Mouse (Mus musculus) forebrain, postnatal 0 days (tissue): ENCODE results near the gene Rpp25. TPM values are rescaled to one million over a fixed set of nuclear protein-coding genes. Genes with fewer than 3 reads are reported as not detected.

ENCODE experiments used
- ATAC-seq: fragments of 200-750 bp; cut with Nextera tagmentation; 2 replicates; pipeline ENCODE4 v1.8.0; 2017; ENCODE audit warnings: mild to moderate bottlenecking, moderate library complexity
- DNase-seq: peaks from one replicate; pipeline ENCODE4 v3.0.0-alpha.2; 2015
- H3K27ac ChIP-seq: fragments of 300-500 bp; sonication (generic); 2 replicates; pipeline ENCODE4 v1.5.1; 2014; ENCODE audit warnings: low read depth, mild to moderate bottlenecking, antibody characterized with exemption, low read length, moderate library complexity, mixed read lengths
- H3K27me3 ChIP-seq: fragments of 300-500 bp; sonication (generic); 2 replicates; pipeline ENCODE4 v1.6.1; 2014; ENCODE audit warnings: mild to moderate bottlenecking, low read length, mixed read lengths; ENCODE audit not compliant: insufficient read depth
- H3K36me3 ChIP-seq: fragments of 300-500 bp; sonication (generic); 2 replicates; pipeline ENCODE4 v1.6.1; 2014; ENCODE audit warnings: mild to moderate bottlenecking, moderate library complexity; ENCODE audit not compliant: insufficient read depth
- H3K4me1 ChIP-seq: fragments of 300-500 bp; sonication (generic); 2 replicates; pipeline ENCODE4 v1.6.1; 2014; ENCODE audit warnings: antibody characterized with exemption; ENCODE audit not compliant: insufficient read depth
- H3K4me2 ChIP-seq: fragments of 300-500 bp; sonication (generic); 2 replicates; pipeline ENCODE4 v1.6.1; 2014; ENCODE audit warnings: low read depth, mild to moderate bottlenecking, moderate library complexity
- H3K4me3 ChIP-seq: fragments of 300-500 bp; sonication (generic); 2 replicates; pipeline ENCODE4 v1.5.1; 2014; ENCODE audit warnings: low read depth, low read length, mixed read lengths
- H3K9ac ChIP-seq: fragments of 300-500 bp; sonication (generic); 2 replicates; pipeline ENCODE4 v1.6.1; 2014; ENCODE audit warnings: mild to moderate bottlenecking
- H3K9me3 ChIP-seq: fragments of 300-500 bp; sonication (generic); 2 replicates; pipeline ENCODE4 v1.6.1; 2016; ENCODE audit warnings: low read length
- CTCF ChIP-seq: sonication (generic); IDR thresholded peaks from 2 replicates; pipeline ENCODE4 v1.5.1; 2016; ENCODE audit warnings: antibody characterized with exemption, control low read depth, low read depth
- WGBS: fragments of 180-500 bp; shearing (Covaris S2); extraction: QIAGEN DNeasy Blood & Tissue Kit; methylation state at CpG from one replicate; pipeline ENCODE4 v1.1.7; 2014; 5-methylcytosine and 5-hydroxymethylcytosine counted together
- polyA plus RNA-seq: library from polyadenylated mRNA; unstranded; fragments of >200 nt; fragmentation: Nextera tagmentation; extraction: Ambion mirVana; gene quantifications from 2 replicates; pipeline ENCODE4 v1.2.1, GENCODE M21; 2015
- total RNA-seq: library from RNA; depleted of rRNA; stranded (reverse); fragments of >200 nt; gene quantifications from 2 replicates; pipeline ENCODE4 v1.2.3, GENCODE M21; 2014

Rpp25 gene
- total and polyA plus RNA-seq, 2 experiments from 2014 or later, result 24.7 to 40.9 TPM

DNA sequence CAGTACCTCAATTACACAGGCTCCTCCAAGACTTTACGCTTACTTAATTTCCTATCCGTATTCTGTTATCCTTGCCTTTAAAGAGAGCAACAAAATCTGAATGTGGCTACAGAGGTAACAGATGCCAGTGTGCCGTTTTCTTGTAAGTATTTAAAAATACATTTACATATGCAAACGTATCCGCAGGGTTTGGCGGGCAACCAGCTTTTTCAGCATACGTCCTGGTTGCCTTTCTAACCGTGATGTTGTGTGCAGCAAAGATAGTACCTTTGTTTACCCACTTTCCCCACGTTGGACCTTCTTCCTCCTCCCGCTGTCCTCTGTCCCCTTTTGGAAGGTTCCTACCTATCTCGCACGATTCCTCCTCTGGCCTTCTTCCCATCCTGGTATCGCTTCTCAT is 2.4 kb upstream of the Rpp25 start:
- Histone ChIP-seq H3K9ac (peak overlapping the region; percentile 10), H3K27me3 (0 out of 2 replicates have a peak, but pooled peaks cover 8% of the 10 kb centered on the region), H3K9me3 (no peaks in the 10 kb centered on the region), H3K4me1 (peaks cover 27% of the 10 kb centered on the region), H3K4me3 (peak overlapping the region; percentile 41), H3K27ac (peak overlapping the region; percentile 79), H3K36me3 (no peaks in the 10 kb centered on the region), H3K4me2 (peak overlapping the region; percentile 95)
- TF ChIP-seq CTCF, result no peak
- no peak for ATAC-seq
- WGBS, result 4% methylated on average over 13 of the region's 13 CpGs
- DNase-seq, result no peak

DNA sequence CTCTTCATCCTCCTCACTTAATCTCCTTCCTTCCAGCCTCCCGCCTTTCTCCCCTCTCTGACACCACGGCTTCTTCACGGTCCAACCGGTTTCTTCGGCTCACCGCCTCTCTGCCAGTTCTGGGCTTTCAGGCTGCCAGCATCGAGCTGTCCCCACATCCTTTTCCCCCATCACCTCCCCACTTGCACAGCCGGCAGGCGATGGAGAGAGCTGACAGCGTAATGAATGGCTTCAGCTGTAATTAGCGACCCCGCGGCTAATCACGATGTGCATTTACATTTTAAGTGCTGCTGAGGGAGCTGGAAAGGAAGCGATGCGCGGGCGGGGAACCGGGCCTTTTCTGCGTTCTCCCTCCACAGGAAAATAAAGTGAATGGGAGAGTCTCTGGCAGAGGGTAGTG is 2.0 kb upstream of the Rpp25 start:
- Histone ChIP-seq H3K36me3 (no peaks in the 10 kb centered on the region), H3K4me2 (peak overlapping the region; percentile 95), H3K4me1 (peaks cover 27% of the 10 kb centered on the region), H3K4me3 (peak overlapping the region; percentile 41), H3K9me3 (no peaks in the 10 kb centered on the region), H3K9ac (peak overlapping the region; percentile 10), H3K27me3 (0 out of 2 replicates have a peak, but pooled peaks cover 8% of the 10 kb centered on the region), H3K27ac (peak overlapping the region; percentile 79)
- 3% methylated on average over 20 of the region's 20 CpGs for WGBS
- no peak for TF ChIP-seq CTCF
- DNase-seq (peak; percentile 85), ATAC-seq (peak; percentile 74)

DNA sequence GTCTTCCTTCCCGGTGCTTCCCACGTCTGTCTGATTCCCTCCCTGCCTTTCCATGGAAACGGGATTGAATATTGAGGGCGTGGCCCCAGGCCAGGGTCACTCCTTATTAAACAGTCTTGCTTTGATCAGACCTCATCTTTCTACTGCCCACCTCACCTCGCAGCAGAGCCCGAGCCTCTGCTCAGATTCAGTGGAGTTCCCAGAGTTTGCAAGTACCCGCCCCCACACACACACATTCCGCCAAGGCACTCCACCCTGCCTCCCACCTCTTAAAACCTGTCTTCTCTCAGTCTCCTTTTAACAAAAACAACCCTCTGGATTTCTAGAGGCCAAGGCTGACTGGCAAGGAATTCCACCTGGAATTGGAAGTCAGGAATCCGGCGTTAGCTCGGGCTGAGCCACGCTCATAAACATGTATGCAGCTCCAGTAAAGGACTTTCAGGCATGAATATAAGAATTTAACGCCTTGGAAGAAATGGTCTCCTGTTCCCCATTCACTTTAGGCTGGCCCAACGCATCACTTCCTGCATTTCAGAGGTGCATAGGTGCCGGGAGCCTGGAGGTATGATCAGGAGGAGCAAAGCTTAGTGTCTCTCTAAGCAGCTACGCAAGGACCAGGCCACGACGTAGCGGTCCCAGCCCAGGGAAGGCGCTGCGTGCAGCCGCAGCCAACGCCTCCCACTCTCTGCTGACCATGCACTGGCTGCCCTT is 760 bp upstream of the Rpp25 start:
- Histone ChIP-seq H3K27me3 (0 out of 2 replicates have a peak, but pooled peaks cover 8% of the 10 kb centered on the region), H3K36me3 (no peaks in the 10 kb centered on the region), H3K27ac (peak overlapping the region; percentile 79), H3K4me1 (peaks cover 27% of the 10 kb centered on the region), H3K4me3 (peak overlapping the region; percentile 41), H3K9me3 (no peaks in the 10 kb centered on the region), H3K4me2 (peak overlapping the region; percentile 95), H3K9ac (peak overlapping the region; percentile 46)
- DNase-seq (no peak), ATAC-seq (no peak)
- no peak for TF ChIP-seq CTCF
- WGBS, result 10% methylated on average over 23 of the region's 23 CpGs

DNA sequence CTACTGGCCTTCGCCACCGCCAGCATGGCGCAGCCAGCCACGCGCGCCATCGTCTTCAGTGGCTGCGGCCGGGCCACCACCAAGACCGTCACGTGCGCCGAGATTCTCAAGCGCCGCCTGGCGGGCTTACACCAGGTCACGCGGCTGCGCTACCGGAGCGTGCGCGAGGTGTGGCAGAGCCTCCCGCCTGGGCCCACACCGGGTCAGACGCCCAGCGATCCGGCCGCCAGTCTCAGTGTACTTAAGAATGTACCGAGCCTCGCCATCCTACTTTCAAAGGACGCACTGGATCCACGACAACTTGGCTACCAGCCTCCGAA is 515 bp downstream of the Rpp25 start:
- peak; percentile 66 for TF ChIP-seq CTCF
- H3K4me3 ChIP-seq, result peak overlapping the region; percentile 41
- DNase-seq, result no peak
- H3K27me3 ChIP-seq, result 0 out of 2 replicates have a peak, but pooled peaks cover 8% of the 10 kb centered on the region
- no peaks in the 10 kb centered on the region for H3K36me3 ChIP-seq
- peak overlapping the region; percentile 46 for H3K9ac ChIP-seq
- WGBS, result under 1% methylated on average over 34 of the region's 34 CpGs
- no peaks in the 10 kb centered on the region for H3K9me3 ChIP-seq
- peaks cover 27% of the 10 kb centered on the region for H3K4me1 ChIP-seq
- ATAC-seq, result peak; percentile 60
- peak overlapping the region; percentile 95 for H3K4me2 ChIP-seq
- peak overlapping the region; percentile 79 for H3K27ac ChIP-seq

DNA sequence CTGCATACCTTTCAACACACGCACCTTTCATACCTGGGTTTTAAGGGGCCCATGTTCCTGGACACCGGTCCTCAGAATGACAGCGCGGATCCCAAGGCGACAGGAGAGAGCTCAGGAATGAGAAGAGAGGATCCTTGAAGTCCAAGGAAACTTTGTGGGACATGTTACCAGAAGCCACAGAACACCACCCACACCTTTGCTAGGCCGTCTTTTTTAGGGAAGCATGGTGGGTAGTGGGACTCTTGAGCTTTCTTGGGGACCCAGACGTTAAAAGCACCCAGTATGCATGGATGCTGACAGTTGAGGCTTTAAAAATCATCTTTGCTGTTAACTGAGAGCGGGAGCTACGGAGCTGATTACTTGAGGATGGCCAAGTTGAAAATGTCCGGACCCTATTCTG is 1.1 kb downstream of the Rpp25 start:
- DNase-seq (no peak), ATAC-seq (no peak)
- TF ChIP-seq CTCF, result no peak
- 52% methylated on average over 10 of the region's 10 CpGs for WGBS
- H3K27me3 ChIP-seq, result 0 out of 2 replicates have a peak, but pooled peaks cover 8% of the 10 kb centered on the region
- peak overlapping the region; percentile 46; the same call in 1 of the 2 replicates for H3K9ac ChIP-seq
- no peaks in the 10 kb centered on the region for H3K36me3 ChIP-seq
- H3K27ac ChIP-seq, result peak overlapping the region; percentile 79
- H3K9me3 ChIP-seq, result no peaks in the 10 kb centered on the region
- peaks cover 27% of the 10 kb centered on the region for H3K4me1 ChIP-seq
- peak overlapping the region; percentile 95 for H3K4me2 ChIP-seq
- peak overlapping the region; percentile 41 for H3K4me3 ChIP-seq

DNA sequence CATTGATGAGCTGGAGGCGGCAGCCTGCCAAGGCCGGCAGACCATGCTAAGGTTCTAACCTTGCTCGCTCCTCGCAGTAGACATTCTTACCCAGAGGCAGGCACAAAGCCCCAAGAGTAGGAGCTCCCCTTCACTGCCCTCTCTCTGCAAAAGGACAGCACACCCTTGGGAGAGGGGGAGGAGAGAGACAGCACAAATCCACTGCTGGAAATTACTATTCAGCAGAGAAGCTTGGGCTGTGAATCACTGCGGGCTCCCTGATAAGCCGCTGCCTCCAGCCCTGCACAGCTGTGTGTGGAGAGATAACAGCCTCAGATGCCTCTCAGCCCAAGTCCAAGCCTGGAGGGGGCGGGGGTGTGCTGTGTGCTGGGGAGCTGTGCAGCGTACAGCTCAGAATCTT is 1.9 kb downstream of the Rpp25 start:
- peak overlapping the region; percentile 9; the same call in 1 of the 2 replicates for H3K4me3 ChIP-seq

DNA sequence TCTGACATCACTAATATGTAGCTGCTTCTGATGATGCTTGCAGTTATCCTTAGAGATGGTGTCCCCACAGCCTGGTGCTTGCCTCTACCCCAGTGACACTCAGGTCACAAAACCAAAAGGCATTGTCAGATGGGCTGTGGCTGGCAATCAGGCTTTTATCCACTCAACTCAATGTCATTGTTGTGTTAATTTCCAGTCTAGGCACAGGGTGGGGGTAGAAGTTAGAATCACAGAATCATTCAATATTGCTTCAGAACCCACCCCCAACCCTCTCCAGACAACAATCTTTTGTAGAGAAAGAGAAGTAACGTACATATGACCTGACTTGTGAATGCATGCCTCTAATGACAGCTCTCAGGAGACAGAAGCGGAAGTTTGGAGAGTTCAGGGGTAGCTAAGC is 6.8 kb downstream of the Rpp25 start:
- H3K27ac ChIP-seq, result no peak overlapping the region
- TF ChIP-seq CTCF, result no peak
- H3K9ac ChIP-seq, result no peak overlapping the region
- H3K27me3 ChIP-seq, result no peaks in the 10 kb centered on the region
- WGBS, result 75% methylated on average over 2 of the region's 2 CpGs
- ATAC-seq (no peak), DNase-seq (no peak)
- no peaks in the 10 kb centered on the region for H3K4me1 ChIP-seq
- H3K4me2 ChIP-seq, result no peak overlapping the region
- H3K9me3 ChIP-seq, result no peaks in the 10 kb centered on the region
- H3K4me3 ChIP-seq, result no peak overlapping the region
- no peaks in the 10 kb centered on the region for H3K36me3 ChIP-seq

More for the DNA sequence above, 1.9 kb downstream of the Rpp25 start:
- peak overlapping the region; percentile 95 for H3K4me2 ChIP-seq
- ATAC-seq (peak; percentile 75), DNase-seq (no peak)
- peak; percentile 21; the same call in 1 of the 2 replicates for TF ChIP-seq CTCF
- H3K27me3 ChIP-seq, result 0 out of 2 replicates have a peak, but pooled peaks cover 8% of the 10 kb centered on the region
- peaks cover 27% of the 10 kb centered on the region for H3K4me1 ChIP-seq
- H3K9me3 ChIP-seq, result no peaks in the 10 kb centered on the region
- 9% methylated on average over 8 of the region's 8 CpGs for WGBS
- no peaks in the 10 kb centered on the region for H3K36me3 ChIP-seq
- no peak overlapping the region for H3K9ac ChIP-seq
- H3K27ac ChIP-seq, result peak overlapping the region; percentile 71
